Mouse (Mus musculus) ES-E14 (cell line): ENCODE measurements at regions not wholly inside any gene's neighbourhood (a gene's known extent, or its start where the extent isn't known, plus 50 kb on each side); places are given as distances from the start of the nearest gene placed in this dataset.

Source experiments
- ZC3H11A ChIP-seq: IDR thresholded peaks from 2 replicates; pipeline ENCODE4 v1.6.1; 2012; ENCODE audit warnings: low read depth, mild to moderate bottlenecking, inconsistent platforms, low read length, borderline replicate concordance
- ZNF384 ChIP-seq: IDR thresholded peaks from 2 replicates; pipeline ENCODE4 v1.6.1; 2012; ENCODE audit warnings: low read depth, low read length, inconsistent platforms

- TF ChIP-seq ZNF384 (no peak), ZC3H11A (no peak)
Measured at GRCm38 (mm10) chr3:41386299-41386698, 169.2 kb upstream of the Jade1 start.
